17 mouse cellular contexts compared by ENCODE assay signal in the genomic region with DNA sequence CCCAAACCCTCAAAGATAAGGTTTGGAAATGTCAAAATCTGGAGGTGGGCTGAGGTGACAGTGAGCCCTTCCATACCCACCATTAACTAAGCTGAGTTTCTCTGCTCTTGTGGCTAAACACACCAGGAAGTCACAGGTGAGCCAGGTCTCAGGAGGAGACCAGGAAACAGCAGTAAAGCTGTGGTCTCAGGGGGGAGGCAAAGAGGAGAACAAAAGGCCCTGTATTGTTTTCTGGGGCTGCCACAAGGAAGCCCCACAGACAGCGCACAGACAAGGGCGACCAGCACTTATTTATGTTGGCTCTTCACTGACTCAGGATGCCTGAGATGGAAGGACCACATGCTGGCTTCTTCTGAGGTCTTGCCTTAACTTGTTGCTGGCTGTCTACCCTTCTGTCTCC. TPM values are rescaled to one million over a fixed set of nuclear protein-coding genes. Genes with fewer than 3 reads are reported as not detected.
DNase-seq lines count a peak whose midpoint lies in the region; TF ChIP-seq lines count a peak whose summit lies in the region.
"Had no signal": no experiment of that assay in that cellular context is flagged by ENCODE, and none has a peak within 500 bp of the region (broad histone marks: within the 10 kb centered on the region; RNA-seq: fewer than 3 reads in every experiment).

No protein-coding gene starts in this region.

- no peak for TF ChIP-seq POLR2A in lung, adult 2 months (IDR thresholded peaks at IDR 0.05; ENCODE audit: borderline replicate concordance, extremely low read depth, low read depth, low read length)

- no peak overlapping the region for H3K4me3 ChIP-seq in lung, adult 2 months (replicated peaks; ENCODE audit: extremely low read depth, low read depth, low read length)
- H3K4me3 ChIP-seq: embryonic facial prominence, embryonic 13.5 days; heart, embryonic 10.5 days had no signal

- TF ChIP-seq CTCF in lung, adult 2 months (IDR thresholded peaks at IDR 0.05; ENCODE audit: insufficient read depth, low read length) = no peak

- no peaks in the 10 kb centered on the region for H3K4me1 ChIP-seq in lung, adult 2 months (ENCODE audit: control insufficient read depth, insufficient read depth, low read length)
- H3K4me1 ChIP-seq: embryonic facial prominence, embryonic 13.5 days had no signal

- 69% methylated on average over 2 of the region's 2 CpGs for WGBS in lung, adult 2 months

- peak; percentile 49 to 50 for DNase-seq in spleen, postnatal 36 days (ENCODE audit: low spot score in 2 of 2)
- DNase-seq in spleen, adult 12 weeks (ENCODE audit: low spot score) = no peak
- peak; percentile 33 for DNase-seq in induced T-regulatory cell, adult 2 months (ENCODE audit: low read depth)
- peak; percentile 46 for DNase-seq in thymus, postnatal 14 days
- DNase-seq in retina, embryonic 14.5 days (ENCODE audit: low spot score) = no peak
- no peak for DNase-seq in lung, adult 2 months
- DNase-seq in MN1 (ENCODE audit: low spot score) = no peak
- DNase-seq: adrenal gland, postnatal 14 days; cerebellum, adult 11-12 months; cerebellum, adult 9-10 months; cerebellum, postnatal 25 days; gastrocnemius, postnatal 10 days; heart, adult 18-20 months; heart, postnatal 10 days; heart, postnatal 4 days had no signal

RNA-seq across cellular contexts. Expression of a gene that starts 19.3 kb away (rescaled TPM):
- polyA plus RNA-seq in lung, adult 2 months (2012; rRNA removed) = 13.6 and 14.8 TPM in 2 replicates
- polyA plus RNA-seq: heart, embryonic 10.5 days had no signal

RNA-seq across cellular contexts. Expression of a gene that starts 42.2 kb away (rescaled TPM):
- polyA plus RNA-seq in lung, adult 2 months (2012; rRNA removed) = 15.5 and 17.7 TPM in 2 replicates

RNA-seq across cellular contexts. Expression of a gene that starts 47.2 kb away (rescaled TPM):
- 15.6 and 16.0 TPM in 2 replicates for polyA plus RNA-seq in lung, adult 2 months (2012; rRNA removed)

Comparison
In these comparisons a context has a peak if more than half of its experiments do, and no peak if none do; other contexts are left out.
1. DNase-seq: peak in spleen, postnatal 36 days (2 of 2), induced T-regulatory cell, adult 2 months (single experiment) and thymus, postnatal 14 days (single experiment); none in spleen, adult 12 weeks (single experiment), retina, embryonic 14.5 days (single experiment), lung, adult 2 months (single experiment) and MN1 (single experiment).